Mouse (Mus musculus) cerebellum, adult 11-12 months (tissue): ENCODE measurements around the gene Akp3.
A peak's percentile ranks its signal among the peaks of the same experiment; 100 is the strongest.

Experiments
- DNase-seq: peaks from one replicate; pipeline ENCODE4 v3.0.0; 2022

Akp3 gene

DNA sequence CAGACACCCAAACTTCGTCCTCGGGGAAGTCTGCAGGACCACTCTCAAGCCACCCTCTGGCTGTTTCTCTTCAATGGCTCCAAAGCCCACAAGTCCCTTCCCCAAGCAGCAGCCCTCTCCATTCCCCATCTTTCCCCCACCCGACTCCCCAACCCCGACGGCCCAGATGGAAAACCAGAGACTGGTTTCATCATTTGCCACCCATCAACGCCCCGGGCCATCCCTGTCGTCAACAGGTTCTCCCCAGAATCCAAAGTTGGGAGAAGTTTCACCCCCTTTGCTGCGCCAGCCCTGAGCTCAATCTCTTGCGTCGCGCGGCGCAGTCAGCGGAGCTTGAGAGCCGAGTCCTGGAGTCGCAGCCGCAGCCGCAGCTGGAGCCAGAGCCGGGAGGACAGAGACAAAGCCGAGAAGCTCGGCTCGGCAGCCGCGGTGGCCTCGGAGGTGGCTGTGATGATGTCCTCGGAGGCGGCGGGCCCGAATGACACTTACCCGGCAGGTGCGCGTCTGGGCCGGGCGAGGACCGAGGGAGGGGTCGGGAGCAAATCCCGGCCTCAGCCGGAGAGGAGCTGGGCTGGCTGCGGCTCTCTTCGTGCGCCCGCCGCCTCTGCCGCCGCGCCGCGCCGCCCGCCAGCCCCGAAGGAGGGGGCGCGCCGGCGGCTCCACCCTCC is 30.9 kb downstream of the Akp3 start:
- no peak for DNase-seq

DNA sequence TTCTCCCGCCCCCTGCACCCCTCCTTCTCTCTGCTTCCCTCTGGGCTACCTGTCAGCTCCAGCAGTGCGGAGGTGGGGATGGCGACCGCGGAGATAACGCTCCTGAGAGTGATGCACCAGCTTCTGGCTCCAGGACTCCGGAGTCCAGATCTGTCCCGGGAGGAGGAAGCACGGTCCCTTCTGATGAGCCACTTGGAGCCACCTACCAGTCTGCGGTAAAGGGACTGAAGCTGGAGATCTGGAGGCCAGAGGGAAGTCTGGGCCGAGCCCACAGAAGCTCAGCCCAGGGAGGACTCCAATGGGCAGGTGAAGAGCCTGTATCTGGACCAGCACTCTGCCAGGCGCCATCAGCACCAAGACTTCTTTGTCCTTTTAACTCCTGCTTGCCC is 31.4 kb downstream of the Akp3 start, which contains the start of gene Ecel1:
TSS of gene Ecel1 (minus strand) at position 323 of the 389 bp plus-strand sequence.
- DNase-seq = no peak

DNA sequence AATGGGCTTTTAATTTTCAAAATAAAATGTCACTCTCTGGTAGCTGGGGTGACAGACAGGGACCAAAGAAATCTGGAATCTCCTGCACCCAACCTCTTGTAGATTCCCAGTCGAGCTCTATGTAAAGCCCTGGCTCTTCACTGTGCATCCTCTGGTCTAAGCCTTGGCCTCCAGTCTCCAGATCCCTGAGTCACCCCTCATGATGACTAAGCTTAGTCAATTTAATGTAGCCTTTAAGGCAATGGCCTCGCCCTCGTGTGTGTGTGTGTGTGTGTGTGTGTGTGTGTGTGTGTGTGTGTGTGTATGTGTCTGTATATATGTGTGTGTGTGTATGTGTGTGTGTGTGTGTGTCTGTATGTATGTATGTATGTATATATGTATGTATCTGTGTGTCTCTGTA is 34.6 kb downstream of the Akp3 start:
- no peak for DNase-seq

DNA sequence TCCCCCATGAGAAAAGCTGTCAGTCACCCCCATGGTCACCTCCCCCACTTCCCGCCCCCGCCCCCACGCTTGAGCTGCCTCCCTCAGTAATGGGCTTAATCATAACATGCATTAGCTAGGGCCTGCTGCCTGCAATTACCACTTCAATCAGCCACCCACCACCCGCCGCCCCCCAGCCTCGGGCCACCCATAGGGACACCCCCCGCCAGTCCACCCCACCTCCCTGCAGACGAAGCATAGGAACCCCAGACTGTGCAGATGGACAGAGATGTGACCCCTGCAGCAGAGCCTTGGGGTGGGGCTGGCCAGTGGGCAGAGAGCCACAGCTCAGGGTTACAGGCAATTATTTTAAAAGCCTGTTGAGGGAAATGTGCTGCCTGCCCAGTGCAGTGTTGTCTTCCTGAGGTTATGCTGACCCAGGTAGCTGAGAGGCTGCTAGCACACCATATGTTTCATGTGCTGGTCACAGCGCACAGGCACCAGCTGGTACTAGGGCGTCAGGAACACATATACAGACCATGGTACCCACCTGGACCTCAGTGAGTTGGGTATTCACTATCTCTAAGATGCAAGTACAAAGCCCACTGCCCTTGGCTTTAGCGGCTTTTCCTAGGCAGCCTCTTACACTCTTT is 39.5 kb downstream of the Akp3 start:
- DNase-seq = no peak

DNA sequence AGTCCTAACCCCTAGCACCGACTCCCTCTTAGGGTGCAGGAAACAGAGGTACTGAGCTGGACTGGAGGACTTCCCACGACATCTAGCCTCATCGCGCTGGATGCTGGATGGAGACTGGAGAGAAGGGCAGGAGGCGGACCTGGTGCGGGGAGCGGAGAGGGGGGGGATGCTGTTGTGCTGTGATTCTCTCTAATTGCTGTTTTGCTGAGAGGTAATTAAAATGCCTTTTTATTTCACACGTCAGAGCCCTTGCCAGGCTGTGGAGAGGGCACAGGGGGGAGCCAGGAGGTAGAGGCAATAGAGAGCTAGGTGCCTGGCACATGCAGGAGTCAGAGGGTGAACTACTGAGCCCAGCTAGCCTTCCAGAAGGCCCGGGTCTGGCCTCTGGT is 40.0 kb downstream of the Akp3 start:
- no peak for DNase-seq

DNA sequence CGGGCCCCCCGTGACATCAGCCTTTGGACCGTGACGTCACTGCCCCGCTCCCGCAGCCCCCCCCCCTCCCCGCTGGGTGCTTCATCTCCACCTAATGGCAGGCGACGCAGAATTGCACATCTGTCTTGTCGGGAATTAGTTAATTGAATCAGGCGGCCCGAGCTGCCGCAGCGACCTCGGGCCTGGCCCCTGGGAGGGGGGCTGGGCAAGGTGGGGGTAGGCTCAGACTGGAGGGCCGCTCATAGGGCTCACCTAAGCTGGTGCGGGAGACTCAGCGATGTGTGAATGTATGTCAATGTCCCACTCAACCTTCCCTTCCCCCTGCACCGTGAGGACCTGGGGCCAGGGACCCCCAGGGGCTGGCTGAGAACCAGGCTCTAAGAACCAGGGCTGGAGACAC is 45.7 kb downstream of the Akp3 start:
- no peak for DNase-seq

DNA sequence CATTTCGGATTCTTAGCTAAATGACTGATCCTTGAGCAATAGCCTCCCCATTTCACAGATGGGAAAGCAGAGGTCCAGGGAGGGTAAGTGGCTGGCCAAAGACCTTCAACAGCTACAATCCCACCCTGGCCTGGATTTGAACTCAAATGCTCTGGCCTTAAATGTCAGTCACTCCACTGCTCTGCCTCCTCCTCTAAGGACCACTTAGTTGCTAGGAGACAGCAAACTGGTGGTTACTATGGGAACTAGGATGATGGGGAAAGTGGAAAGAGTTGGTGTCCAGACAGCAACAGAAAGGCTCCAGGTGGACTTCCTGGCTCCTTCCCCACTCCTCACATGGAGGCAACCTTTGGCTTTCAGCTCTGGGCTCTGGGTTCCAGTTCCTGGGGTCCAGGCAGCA is 46.5 kb downstream of the Akp3 start:
- DNase-seq = no peak

DNA sequence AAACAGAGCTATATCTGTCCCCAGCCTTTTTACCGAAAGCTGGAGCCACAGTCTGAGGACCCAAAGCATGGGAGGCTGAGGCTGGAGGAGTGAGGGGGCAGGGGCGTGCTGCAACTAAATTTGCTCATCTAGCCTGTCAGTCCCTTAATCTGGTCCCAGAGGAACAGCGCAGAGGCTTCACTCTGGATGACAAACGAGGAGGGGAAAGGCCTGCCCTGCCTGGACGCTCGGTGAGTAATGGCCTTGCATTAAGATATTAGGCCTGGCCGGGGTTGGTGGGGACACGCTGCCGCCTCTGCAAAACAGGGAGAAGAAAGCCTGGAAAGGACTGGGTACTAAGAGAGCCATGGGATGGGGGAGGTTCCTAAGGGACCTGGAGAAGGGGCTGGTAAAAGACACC is 47.5 kb downstream of the Akp3 start:
- DNase-seq = no peak

DNA sequence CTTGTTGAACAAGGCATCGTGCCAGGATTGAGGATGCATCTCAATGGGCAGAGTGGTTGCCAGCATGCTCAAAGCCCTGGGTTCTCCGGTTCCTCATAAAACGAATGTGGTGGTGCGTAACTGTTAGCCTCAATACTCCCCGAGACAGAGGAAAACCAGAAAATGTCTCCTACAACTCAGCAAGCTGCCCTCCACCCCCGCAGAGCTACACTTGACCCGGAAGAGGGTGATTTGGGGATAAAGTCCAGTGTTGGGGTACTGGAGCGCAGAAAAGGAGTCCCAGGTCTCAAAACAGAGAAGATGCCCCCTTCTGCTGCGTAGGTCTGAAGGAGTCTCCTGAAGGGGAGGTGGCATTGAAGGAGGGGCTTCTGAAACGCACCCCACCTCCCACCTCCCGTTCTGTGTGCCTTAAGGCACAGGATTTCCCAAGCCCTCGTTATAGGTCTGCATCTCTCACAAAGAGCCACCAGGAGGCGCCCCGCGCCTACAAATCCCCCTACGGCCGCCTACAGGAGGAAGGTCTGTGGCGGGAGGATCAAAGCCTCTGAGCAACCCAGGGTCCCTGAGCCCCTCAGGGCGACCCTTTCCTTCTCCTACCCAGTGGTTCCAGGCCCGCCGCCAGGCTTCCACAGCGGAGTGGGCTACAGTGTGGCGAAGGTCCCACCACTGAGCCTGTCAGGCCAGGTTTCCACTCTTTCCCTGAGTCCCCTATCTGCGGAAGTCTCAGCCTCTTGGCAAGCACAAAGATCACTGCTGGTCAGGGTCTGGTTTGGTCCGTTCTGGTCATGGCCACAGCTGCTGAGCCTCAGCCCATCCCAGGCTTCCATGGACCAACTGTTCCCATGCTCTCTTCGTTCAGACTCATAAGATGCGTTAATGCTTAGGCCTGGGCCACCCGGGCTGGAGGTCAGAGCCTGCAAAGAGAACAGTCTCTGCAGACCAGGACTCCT is 49.5 kb downstream of the Akp3 start:
- peak; percentile 26 for DNase-seq

DNA sequence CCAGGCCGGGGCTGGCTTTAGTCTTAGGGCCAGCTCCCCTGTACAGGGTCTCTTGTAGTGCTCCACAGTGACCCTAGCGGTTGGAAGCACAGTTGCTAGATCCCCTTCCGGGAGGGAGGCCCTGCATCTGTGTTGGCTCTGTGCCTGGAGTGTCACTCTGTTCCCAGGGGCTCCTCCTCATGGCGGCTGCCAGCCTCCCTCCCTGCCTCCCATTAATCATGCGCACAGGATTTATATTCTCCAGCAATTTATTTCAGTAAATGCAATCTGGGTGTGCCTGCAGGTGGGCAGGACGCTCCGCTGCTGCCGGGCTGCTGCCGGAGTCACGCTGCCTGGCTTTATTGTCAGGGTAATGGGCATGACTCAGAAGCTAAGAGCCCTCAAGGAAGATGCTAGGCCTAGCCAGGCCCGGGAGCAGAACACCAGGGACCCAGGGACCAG is 51.1 kb downstream of the Akp3 start:
- DNase-seq = no peak
